Mouse (Mus musculus) layer of hippocampus, adult 6 months (tissue): Measurements from ENCODE around the gene Ccdc50. TPM values are rescaled to one million over a fixed set of nuclear protein-coding genes. Genes with fewer than 3 reads are reported as not detected.

Experiments
- long read RNA-seq, 2 experiments: library from polyadenylated mRNA; unstranded; transcript quantifications; one replicate each; pipeline ENCODE4 v2.0.0; 2019 to 2020
- polyA plus RNA-seq: library from polyadenylated mRNA; unstranded; fragments of <200 nt; fragmentation: Nextera tagmentation; gene quantifications from 2 replicates; pipeline ENCODE4 v1.2.3, GENCODE M21; 2021

The Ccdc50 gene
- 17.1 and 17.9 TPM in 2 replicates for polyA plus RNA-seq
- long read RNA-seq, experiment 1, full-length matches to known transcripts, result 10 of 23 reads
- long read RNA-seq, experiment 1, partial matches to known transcripts, result 4 of 23 reads
- long read RNA-seq, experiment 1, other reads (novel, unspliced or antisense), result 9 of 23 reads
- long read RNA-seq, experiment 2, full-length matches to known transcripts, result 43 of 60 reads
- long read RNA-seq, experiment 2, partial matches to known transcripts, result 1 of 60 reads
- long read RNA-seq, experiment 2, other reads (novel, unspliced or antisense), result 16 of 60 reads

GRCm38 (mm10) chr16:27388761-27389451 is at the start of gene Ccdc50:
Gene Ccdc50 (plus strand): TSS chr16:27388869.

DNA sequence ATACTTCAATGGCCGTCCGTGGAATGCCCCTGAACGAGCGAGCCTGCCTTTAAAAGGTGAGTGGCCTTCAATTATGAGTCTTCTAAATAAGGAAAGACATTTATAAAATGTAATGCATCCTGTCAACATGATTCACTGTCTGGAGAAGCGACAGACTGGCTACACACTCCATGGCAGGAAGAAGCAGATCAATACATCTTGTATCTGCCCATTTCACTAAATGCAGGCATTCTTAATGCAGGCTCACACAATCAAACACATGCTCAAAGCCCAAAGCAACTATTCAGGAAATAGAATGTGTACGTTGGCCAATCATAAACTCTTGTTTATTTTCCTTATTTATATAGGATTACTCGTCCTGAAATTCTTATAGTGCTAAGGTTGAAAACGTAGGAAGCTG is 18.5 kb upstream of the Ccdc50 start, which contains the start of gene Uts2b:
Uts2b (minus strand) TSS at position 49 of the 400 bp plus-strand sequence.

Other genes with a start within 250 kb of the Ccdc50 start
- gene Ostn, start 81.4 kb upstream of the Ccdc50 start, polyA plus RNA-seq, result not detected in 2 replicates
- not detected in 2 replicates for gene Uts2b, start 18.6 kb upstream of the Ccdc50 start, polyA plus RNA-seq